Mouse (Mus musculus) liver, embryonic 14.5 days (tissue): ENCODE measurements around the gene BC016579.

ENCODE experiments used
- CTCF ChIP-seq: IDR thresholded peaks from 2 replicates; pipeline ENCODE4 v1.5.1; 2016; ENCODE audit warnings: antibody characterized with exemption, low read depth, control low read depth
- EP300 ChIP-seq: IDR thresholded peaks from 2 replicates; pipeline ENCODE4 v1.6.1; 2016; ENCODE audit warnings: antibody characterized with exemption, low read depth

DNA sequence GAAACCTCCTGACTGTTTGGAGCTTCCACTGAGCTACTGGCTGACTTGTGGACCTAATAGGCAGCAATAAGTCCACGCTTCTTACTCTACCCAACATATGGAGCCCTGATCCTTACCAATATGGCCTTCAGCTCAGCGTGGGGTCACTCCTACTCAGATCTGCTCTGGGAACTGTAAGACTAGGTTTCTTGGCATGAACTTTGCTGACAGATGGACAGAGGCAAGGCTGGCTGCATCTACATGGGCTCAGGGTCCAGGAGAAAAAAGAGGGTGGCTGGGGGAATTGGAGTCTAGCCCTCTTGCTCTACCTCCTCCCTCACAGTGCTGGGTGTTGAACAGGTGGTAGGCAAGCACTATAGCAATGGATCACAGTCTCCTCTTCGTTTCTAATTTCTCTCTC is 33.0 kb upstream of the BC016579 start:
- TF ChIP-seq CTCF = no peak
- no peak for TF ChIP-seq EP300
